Mouse (Mus musculus) cortical plate, adult 2 months (tissue): Measurements from ENCODE around the gene Dtd1.

Experiments
- CTCF ChIP-seq: fragments of 200-500 bp; IDR thresholded peaks from 2 replicates; pipeline ENCODE4 v1.5.1; 2011; ENCODE audit warnings: mild to moderate bottlenecking, control low read depth, low read length; ENCODE audit not compliant: insufficient read depth; ENCODE audit errors: extremely low read depth
- POLR2A ChIP-seq: fragments of 200-500 bp; IDR thresholded peaks from 2 replicates; pipeline ENCODE4 v1.6.1; 2011; ENCODE audit warnings: mild to moderate bottlenecking, low read length, control low read depth; ENCODE audit not compliant: insufficient read depth; ENCODE audit errors: extremely low read depth

DNA sequence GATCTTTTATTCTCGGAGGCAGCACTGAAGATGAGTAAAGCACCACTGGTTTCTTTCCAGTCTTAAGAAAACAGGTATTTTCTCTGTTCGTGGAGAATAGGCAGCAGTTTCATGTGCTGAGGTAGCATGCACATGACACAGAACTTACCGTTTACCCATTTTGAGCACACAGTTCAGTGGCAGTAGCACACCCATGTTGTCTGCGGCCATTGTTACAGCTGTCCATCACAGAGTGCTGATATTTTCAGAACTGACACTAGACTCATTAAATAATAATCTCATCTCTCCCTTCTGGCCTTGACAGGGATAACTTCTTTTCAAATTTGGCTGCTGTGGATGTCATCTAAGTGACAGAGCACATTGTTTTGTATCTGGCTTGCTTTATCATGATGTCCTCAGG, 47.5 kb downstream of the Dtd1 start:
- TF ChIP-seq CTCF (no peak), POLR2A (no peak)
